Mouse (Mus musculus): ENCODE data around the gene Irx3. TPM values are rescaled to one million over a fixed set of nuclear protein-coding genes. Genes with fewer than 3 reads are reported as not detected.
A peak's percentile ranks its signal among the peaks of the same experiment; 100 is the strongest.

Gene Irx3
- polyA plus RNA-seq, 1 experiment from 2014 or later, result 0.68 TPM

- Histone ChIP-seq H3K4me1 (replicated peaks; ENCODE audit: control insufficient read depth, insufficient read depth, low read length) (no peaks in the 10 kb centered on the region), H3K4me2 (ENCODE audit: low read length) (no peak overlapping the region), H3K36me3 (ENCODE audit: control insufficient read depth, insufficient read depth) (no peaks in the 10 kb centered on the region), H3K4me3 (replicated peaks; ENCODE audit: low read length) (no peak overlapping the region), H3K9me3 (ENCODE audit: control insufficient read depth, low read length) (no peaks in the 10 kb centered on the region), H3K9ac (replicated peaks; ENCODE audit: low read depth, low read length) (no peak overlapping the region), H3K27ac (ENCODE audit: low read length) (no peak overlapping the region), H3K27me3 (replicated peaks; ENCODE audit: control insufficient read depth, insufficient read depth, low read length) (no peaks in the 10 kb centered on the region)
- WGBS, result 74% methylated on average over 4 of the region's 4 CpGs
- ATAC-seq, result no peak
These were observed 20.9 kb upstream of the Irx3 start for GRCm38 (mm10) chr8:91822746-91823145.

GRCm38 (mm10) chr8:91821976-91822375 is 20.1 kb upstream of the Irx3 start:
- H3K27ac ChIP-seq (ENCODE audit: low read length), result no peak overlapping the region
- no peak overlapping the region for H3K4me2 ChIP-seq (ENCODE audit: low read length)
- H3K36me3 ChIP-seq (ENCODE audit: control insufficient read depth, insufficient read depth), result no peaks in the 10 kb centered on the region
- H3K4me3 ChIP-seq (replicated peaks; ENCODE audit: low read length), result no peak overlapping the region
- 34% methylated on average over 4 of the region's 4 CpGs for WGBS
- no peak overlapping the region for H3K9ac ChIP-seq (replicated peaks; ENCODE audit: low read depth, low read length)
- ATAC-seq, result no peak
- no peaks in the 10 kb centered on the region for H3K4me1 ChIP-seq (replicated peaks; ENCODE audit: control insufficient read depth, insufficient read depth, low read length)
- no peaks in the 10 kb centered on the region for H3K9me3 ChIP-seq (ENCODE audit: control insufficient read depth, low read length)
- H3K27me3 ChIP-seq (replicated peaks; ENCODE audit: control insufficient read depth, insufficient read depth, low read length), result no peaks in the 10 kb centered on the region

GRCm38 (mm10) chr8:91819778-91820177 is 17.9 kb upstream of the Irx3 start:
- Histone ChIP-seq H3K27ac (ENCODE audit: low read length) (no peak overlapping the region), H3K9me3 (ENCODE audit: control insufficient read depth, low read length) (no peaks in the 10 kb centered on the region), H3K27me3 (replicated peaks; ENCODE audit: control insufficient read depth, insufficient read depth, low read length) (no peaks in the 10 kb centered on the region), H3K4me1 (replicated peaks; ENCODE audit: control insufficient read depth, insufficient read depth, low read length) (no peaks in the 10 kb centered on the region), H3K4me2 (ENCODE audit: low read length) (no peak overlapping the region), H3K9ac (replicated peaks; ENCODE audit: low read depth, low read length) (no peak overlapping the region), H3K36me3 (ENCODE audit: control insufficient read depth, insufficient read depth) (no peaks in the 10 kb centered on the region), H3K4me3 (replicated peaks; ENCODE audit: low read length) (no peak overlapping the region)
- 88% methylated on average over 4 of the region's 4 CpGs for WGBS
- no peak for ATAC-seq

- ATAC-seq, result no peak
- H3K4me2 ChIP-seq (ENCODE audit: low read length), result no peak overlapping the region
- H3K27me3 ChIP-seq (replicated peaks; ENCODE audit: control insufficient read depth, insufficient read depth, low read length), result no peaks in the 10 kb centered on the region
- WGBS, result 12% methylated on average over 3 of the region's 3 CpGs
- no peaks in the 10 kb centered on the region for H3K36me3 ChIP-seq (ENCODE audit: control insufficient read depth, insufficient read depth)
- H3K4me3 ChIP-seq (replicated peaks; ENCODE audit: low read length), result no peak overlapping the region
- no peaks in the 10 kb centered on the region for H3K9me3 ChIP-seq (ENCODE audit: control insufficient read depth, low read length)
- no peak overlapping the region for H3K27ac ChIP-seq (ENCODE audit: low read length)
- no peaks in the 10 kb centered on the region for H3K4me1 ChIP-seq (replicated peaks; ENCODE audit: control insufficient read depth, insufficient read depth, low read length)
- H3K9ac ChIP-seq (replicated peaks; ENCODE audit: low read depth, low read length), result no peak overlapping the region
These were observed 16.9 kb upstream of the Irx3 start for GRCm38 (mm10) chr8:91818784-91819183.

- no peak for ATAC-seq
- WGBS, result 92% methylated on average over 4 of the region's 4 CpGs
- no peak overlapping the region for H3K4me3 ChIP-seq (replicated peaks; ENCODE audit: low read length)
- H3K9ac ChIP-seq (replicated peaks; ENCODE audit: low read depth, low read length), result no peak overlapping the region
- no peak overlapping the region for H3K27ac ChIP-seq (ENCODE audit: low read length)
- no peaks in the 10 kb centered on the region for H3K36me3 ChIP-seq (ENCODE audit: control insufficient read depth, insufficient read depth)
- H3K9me3 ChIP-seq (ENCODE audit: control insufficient read depth, low read length), result no peaks in the 10 kb centered on the region
- peaks cover 15% of the 10 kb centered on the region for H3K27me3 ChIP-seq (replicated peaks; ENCODE audit: control insufficient read depth, insufficient read depth, low read length)
- H3K4me1 ChIP-seq (replicated peaks; ENCODE audit: control insufficient read depth, insufficient read depth, low read length), result no peaks in the 10 kb centered on the region
- no peak overlapping the region for H3K4me2 ChIP-seq (ENCODE audit: low read length)
These were observed 12.2 kb upstream of the Irx3 start for GRCm38 (mm10) chr8:91814106-91814505.

- H3K4me3 ChIP-seq (replicated peaks; ENCODE audit: low read length), result no peak overlapping the region
- H3K9me3 ChIP-seq (ENCODE audit: control insufficient read depth, low read length), result no peaks in the 10 kb centered on the region
- no peak overlapping the region for H3K27ac ChIP-seq (ENCODE audit: low read length)
- no peak overlapping the region for H3K4me2 ChIP-seq (ENCODE audit: low read length)
- no peaks in the 10 kb centered on the region for H3K36me3 ChIP-seq (ENCODE audit: control insufficient read depth, insufficient read depth)
- peaks cover 73% of the 10 kb centered on the region for H3K27me3 ChIP-seq (replicated peaks; ENCODE audit: control insufficient read depth, insufficient read depth, low read length)
- 5% methylated on average over 12 of the region's 12 CpGs for WGBS
- ATAC-seq, result no peak
- H3K9ac ChIP-seq (replicated peaks; ENCODE audit: low read depth, low read length), result no peak overlapping the region
- peaks cover 15% of the 10 kb centered on the region for H3K4me1 ChIP-seq (replicated peaks; ENCODE audit: control insufficient read depth, insufficient read depth, low read length)
These were observed 4.9 kb upstream of the Irx3 start for GRCm38 (mm10) chr8:91806720-91807241.

- Histone ChIP-seq H3K36me3 (ENCODE audit: control insufficient read depth, insufficient read depth) (no peaks in the 10 kb centered on the region), H3K4me3 (replicated peaks; ENCODE audit: low read length) (no peak overlapping the region), H3K4me2 (ENCODE audit: low read length) (no peak overlapping the region), H3K27me3 (replicated peaks; ENCODE audit: control insufficient read depth, insufficient read depth, low read length) (peaks cover 70% of the 10 kb centered on the region), H3K27ac (ENCODE audit: low read length) (no peak overlapping the region), H3K9ac (replicated peaks; ENCODE audit: low read depth, low read length) (no peak overlapping the region), H3K9me3 (ENCODE audit: control insufficient read depth, low read length) (no peaks in the 10 kb centered on the region), H3K4me1 (replicated peaks; ENCODE audit: control insufficient read depth, insufficient read depth, low read length) (peaks cover 21% of the 10 kb centered on the region)
- WGBS, result 2% methylated on average over 33 of the region's 33 CpGs
- no peak for ATAC-seq
These were observed 4.3 kb upstream of the Irx3 start for GRCm38 (mm10) chr8:91806084-91806719.

- peaks cover 69% of the 10 kb centered on the region for H3K27me3 ChIP-seq (replicated peaks; ENCODE audit: control insufficient read depth, insufficient read depth, low read length)
- H3K9ac ChIP-seq (replicated peaks; ENCODE audit: low read depth, low read length), result no peak overlapping the region
- H3K4me1 ChIP-seq (replicated peaks; ENCODE audit: control insufficient read depth, insufficient read depth, low read length), result peaks cover 30% of the 10 kb centered on the region
These were observed 3.4 kb upstream of the Irx3 start for GRCm38 (mm10) chr8:91805254-91805671.

GRCm38 (mm10) chr8:91804403-91805253 is 2.8 kb upstream of the Irx3 start:
- Histone ChIP-seq H3K4me3 (replicated peaks; ENCODE audit: low read length) (no peak overlapping the region), H3K4me2 (ENCODE audit: low read length) (no peak overlapping the region), H3K9ac (replicated peaks; ENCODE audit: low read depth, low read length) (no peak overlapping the region), H3K27ac (ENCODE audit: low read length) (no peak overlapping the region), H3K36me3 (ENCODE audit: control insufficient read depth, insufficient read depth) (no peaks in the 10 kb centered on the region), H3K4me1 (replicated peaks; ENCODE audit: control insufficient read depth, insufficient read depth, low read length) (peaks cover 37% of the 10 kb centered on the region), H3K27me3 (replicated peaks; ENCODE audit: control insufficient read depth, insufficient read depth, low read length) (peaks cover 75% of the 10 kb centered on the region), H3K9me3 (ENCODE audit: control insufficient read depth, low read length) (no peaks in the 10 kb centered on the region)
- 1% methylated on average over 35 of the region's 36 CpGs for WGBS
- no peak for ATAC-seq

More at GRCm38 (mm10) chr8:91805254-91805671, 3.4 kb upstream of the Irx3 start:
- Histone ChIP-seq H3K9me3 (ENCODE audit: control insufficient read depth, low read length) (no peaks in the 10 kb centered on the region), H3K4me3 (replicated peaks; ENCODE audit: low read length) (no peak overlapping the region), H3K36me3 (ENCODE audit: control insufficient read depth, insufficient read depth) (no peaks in the 10 kb centered on the region), H3K4me2 (ENCODE audit: low read length) (peak overlapping the region; percentile 8; the same call in 1 of the 2 replicates), H3K27ac (ENCODE audit: low read length) (no peak overlapping the region)
- under 1% methylated on average over 32 of the region's 32 CpGs for WGBS
- no peak for ATAC-seq
